Mouse (Mus musculus) neutrophil, adult 5-6 weeks (primary cell): Measurements from ENCODE around the gene 9230102O04Rik. TPM values are rescaled to one million over a fixed set of nuclear protein-coding genes. Genes with fewer than 3 reads are reported as not detected.

Experiments used
- ATAC-seq: fragments of 151-379, 151-347 bp; 2 replicates; pipeline ENCODE4 v1.8.0; 2017; ENCODE audit warnings: mild to moderate bottlenecking, moderate TSS enrichment; ENCODE audit not compliant: insufficient number of reproducible peaks, poor library complexity, low FRiP score, severe bottlenecking; ENCODE audit errors: extremely low read depth
- total RNA-seq: library from RNA; stranded (forward); fragments of 200-1000 nt; gene quantifications from 2 replicates; pipeline ENCODE4 v1.2.3, GENCODE M21; 2017

Gene 9230102O04Rik
- total RNA-seq, 1 experiment from 2014 or later, result not detected

- ATAC-seq, result no peak
These were observed 2.3 kb downstream of the 9230102O04Rik start for GRCm38 (mm10) chr2:9886921-9887610.

DNA sequence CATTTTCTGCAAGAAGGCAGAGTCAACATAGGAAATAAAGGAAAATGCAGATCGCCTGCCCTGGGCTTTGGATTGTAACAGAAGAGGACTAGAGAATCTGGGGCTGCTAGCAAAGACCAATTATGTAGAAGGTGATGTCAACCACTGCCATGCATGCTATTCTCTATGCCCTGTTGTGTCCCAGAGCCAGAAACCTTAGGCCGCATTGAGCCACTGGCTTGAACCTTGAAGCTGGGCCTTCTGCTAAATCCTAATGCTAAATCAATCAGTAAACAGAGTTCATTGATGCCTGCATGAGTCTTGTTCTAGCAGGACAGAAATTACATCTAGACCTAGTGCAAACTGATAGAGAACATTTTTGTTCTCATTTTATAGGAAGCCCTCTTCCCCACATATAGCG lies 3.3 kb downstream of the 9230102O04Rik start:
- ATAC-seq, result no peak

- ATAC-seq, result no peak
These were observed 4.0 kb downstream of the 9230102O04Rik start for GRCm38 (mm10) chr2:9885217-9885770.

DNA sequence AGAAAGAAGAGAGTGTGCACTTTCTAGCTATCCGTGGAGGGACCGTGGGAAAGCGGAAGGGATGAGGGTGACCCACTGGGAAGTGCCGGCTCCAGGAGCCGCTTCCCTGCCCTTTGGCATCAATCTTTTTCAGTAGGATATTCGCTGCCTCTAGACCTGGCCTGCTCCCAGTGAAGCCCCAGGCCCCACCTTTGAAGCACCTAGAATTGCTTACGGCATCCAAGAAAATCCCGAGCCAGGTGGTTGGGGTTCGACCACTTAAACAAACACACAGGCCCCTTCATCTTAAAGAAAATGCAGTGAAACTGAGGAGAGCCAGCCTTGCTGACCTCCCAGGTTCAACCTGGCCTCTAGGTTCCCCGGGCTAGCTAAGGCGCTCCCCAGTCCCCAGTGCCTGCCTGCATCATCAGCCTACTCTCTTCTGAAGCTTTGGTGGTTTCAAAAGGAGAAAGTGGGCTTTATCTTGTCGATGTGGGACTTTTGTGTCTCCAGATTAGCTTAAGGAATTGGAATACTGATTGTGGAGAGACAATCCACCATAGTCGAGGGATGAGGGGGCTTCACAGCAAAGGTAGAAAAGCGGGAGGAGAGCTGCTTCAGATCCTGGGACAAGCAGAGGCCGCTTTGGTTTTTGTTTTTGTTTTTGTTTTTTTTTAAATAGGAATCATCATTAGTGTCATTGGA lies 4.7 kb downstream of the 9230102O04Rik start:
- no peak for ATAC-seq

DNA sequence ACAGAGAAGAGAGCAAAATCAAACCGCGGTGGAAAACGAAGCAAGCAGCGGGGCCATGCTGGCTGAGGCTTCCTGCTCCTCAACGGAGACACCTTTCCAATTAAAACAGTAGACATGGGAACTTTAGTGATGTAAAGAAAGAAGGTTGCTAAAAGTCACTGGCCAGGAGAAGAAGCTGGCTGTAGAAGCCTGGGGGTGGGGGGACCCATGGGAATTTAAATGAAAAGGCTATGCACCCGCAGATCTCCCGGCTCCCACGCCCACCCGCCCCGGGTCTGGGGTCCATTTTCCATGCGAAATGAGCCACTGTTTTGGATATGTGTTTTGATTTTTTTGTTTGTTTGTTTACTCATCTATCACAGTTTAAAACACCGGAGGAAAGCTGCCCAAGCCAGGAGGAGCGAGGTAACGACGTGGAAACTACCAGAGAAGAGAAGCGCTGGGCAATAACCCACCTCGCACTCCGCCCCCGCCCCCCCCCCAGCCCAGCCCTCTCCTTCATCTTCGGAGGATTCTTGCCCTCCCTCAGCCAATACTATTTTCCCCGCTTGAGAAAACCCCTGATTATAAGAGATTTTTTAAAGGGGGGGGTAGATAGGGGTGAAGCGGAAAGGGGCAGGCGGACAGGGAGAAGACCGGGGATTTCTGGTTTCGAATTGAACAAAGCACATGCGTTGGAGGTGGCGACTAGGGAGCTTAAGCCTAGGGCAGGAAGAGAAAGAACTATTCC lies 5.4 kb downstream of the 9230102O04Rik start:
- ATAC-seq, result no peak

- no peak for ATAC-seq
These were observed 6.2 kb downstream of the 9230102O04Rik start for GRCm38 (mm10) chr2:9882926-9883802.

DNA sequence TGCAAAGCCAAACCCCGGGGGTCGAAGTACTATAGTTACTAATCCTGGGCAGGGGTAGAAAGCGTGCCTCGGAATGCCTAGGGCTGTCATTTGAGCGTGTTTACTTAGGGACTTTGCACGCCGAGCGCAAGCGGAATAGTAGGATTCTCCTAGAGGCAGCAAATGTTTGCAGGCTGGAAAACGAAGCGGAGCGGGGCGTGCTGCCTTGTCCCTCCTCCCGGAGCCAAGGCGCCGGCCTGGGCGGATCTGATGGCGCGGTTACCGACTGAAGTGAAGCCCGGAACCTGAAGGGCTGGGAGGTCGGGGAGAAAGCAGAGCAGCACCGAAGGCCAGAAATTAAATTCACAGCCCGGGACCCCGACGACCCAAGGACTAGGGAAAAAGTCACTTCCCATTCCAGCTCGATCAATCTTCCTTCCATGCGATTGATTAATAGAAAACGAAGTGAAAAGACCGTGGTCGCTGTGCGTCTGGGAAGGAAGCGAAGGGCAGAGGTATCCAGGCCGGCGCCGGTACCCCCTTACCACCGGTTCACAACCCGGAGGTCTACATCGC lies 6.9 kb downstream of the 9230102O04Rik start:
- no peak for ATAC-seq

- ATAC-seq, result no peak
These were observed 7.7 kb downstream of the 9230102O04Rik start for GRCm38 (mm10) chr2:9881611-9882023.

- no peak for ATAC-seq
These were observed 8.2 kb downstream of the 9230102O04Rik start, which contains the start of gene 4930412O13Rik for GRCm38 (mm10) chr2:9881051-9881591. Gene 4930412O13Rik (plus strand): TSS chr2:9881252.

- ATAC-seq, result no peak
These were observed 9.1 kb downstream of the 9230102O04Rik start for GRCm38 (mm10) chr2:9880271-9880670.

DNA sequence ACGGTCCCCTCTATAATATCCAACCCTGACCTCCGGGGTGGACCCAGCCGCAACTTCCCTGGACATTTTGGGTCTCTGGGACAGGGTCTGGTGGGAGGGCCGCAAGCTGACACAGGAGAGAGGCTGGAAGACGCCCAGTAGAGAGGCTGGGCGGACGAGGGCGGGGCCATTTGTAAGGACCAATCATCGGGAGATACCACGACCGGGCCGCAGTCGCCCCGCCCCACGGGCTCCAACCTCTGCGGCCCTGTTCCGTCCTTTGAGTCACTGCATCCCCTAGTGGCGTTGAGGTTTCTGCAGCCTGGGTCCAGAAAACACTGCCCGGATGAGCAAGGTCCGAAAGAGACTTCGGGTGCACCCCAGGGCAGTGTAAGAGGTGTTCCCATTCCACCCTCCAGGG lies 9.8 kb downstream of the 9230102O04Rik start:
- peak; percentile 77 for ATAC-seq

- no peak for ATAC-seq
These were observed 10.2 kb downstream of the 9230102O04Rik start for GRCm38 (mm10) chr2:9879092-9879491.

GRCm38 (mm10) chr2:9878564-9879081 lies 10.7 kb downstream of the 9230102O04Rik start:
- ATAC-seq, result no peak

- ATAC-seq, result no peak
These were observed 11.3 kb downstream of the 9230102O04Rik start for GRCm38 (mm10) chr2:9877966-9878563.

DNA sequence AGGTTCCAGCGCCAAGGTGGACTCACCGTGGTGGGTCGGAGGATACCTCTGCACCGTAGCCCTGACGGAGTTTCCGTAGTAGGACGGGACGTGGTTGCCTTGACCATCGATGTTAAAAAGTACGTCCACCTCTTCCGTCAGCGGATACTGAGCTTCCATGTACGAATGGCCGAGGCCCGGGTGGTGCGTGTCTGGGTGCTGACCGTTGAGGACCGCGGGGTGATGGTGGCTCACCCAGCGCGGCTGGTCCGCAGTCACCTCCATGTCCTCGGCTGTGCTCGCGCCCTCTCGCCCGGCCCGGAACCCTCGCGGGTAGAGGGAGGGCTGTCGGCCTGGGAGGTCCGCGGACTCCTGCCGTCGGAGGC lies 12.0 kb downstream of the 9230102O04Rik start:
- ATAC-seq, result no peak

DNA sequence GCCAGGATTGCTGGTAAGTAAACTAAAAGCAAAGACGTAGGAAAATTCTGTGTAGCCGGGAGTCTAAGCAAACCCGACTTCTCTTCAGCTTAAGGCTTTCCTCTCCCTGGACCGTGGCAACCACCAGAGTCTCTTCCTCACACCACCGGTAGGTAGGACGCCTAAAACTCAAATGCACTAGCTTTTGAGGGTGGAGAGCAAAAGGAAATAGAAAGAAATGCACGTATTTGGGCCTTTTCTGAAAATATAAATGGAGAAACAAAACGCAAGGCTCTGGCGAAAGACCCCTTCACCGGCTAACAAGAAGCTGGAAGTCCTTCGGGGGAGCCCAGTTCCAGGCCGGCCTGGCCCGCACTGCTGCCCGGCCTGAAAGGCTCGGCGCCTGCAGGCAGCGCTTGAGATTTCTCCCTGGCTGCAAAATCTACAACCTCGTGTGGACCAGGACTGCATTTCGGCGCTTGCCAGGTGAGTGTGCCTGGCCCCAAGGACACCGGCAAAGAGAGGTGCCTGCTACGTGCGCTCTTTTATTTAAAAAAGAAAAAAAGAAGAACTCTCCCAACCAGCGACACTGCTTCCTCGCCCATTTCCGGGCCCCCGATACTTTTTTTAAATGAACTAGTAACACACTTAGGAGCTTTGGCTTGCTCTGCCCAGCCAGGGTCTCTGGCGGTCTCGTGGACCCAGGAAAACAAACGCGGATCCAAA lies 12.6 kb downstream of the 9230102O04Rik start:
- ATAC-seq, result no peak
